Mouse (Mus musculus) midbrain, embryonic 15.5 days (tissue): ENCODE results near the gene Bfsp2. TPM values are rescaled to one million over a fixed set of nuclear protein-coding genes. Genes with fewer than 3 reads are reported as not detected.

Source experiments
- polyA plus RNA-seq: library from polyadenylated mRNA; unstranded; fragments of >200 nt; fragmentation: Nextera tagmentation; extraction: Ambion mirVana; gene quantifications from 2 replicates; pipeline ENCODE4 v1.2.1, GENCODE M21; 2015

Bfsp2 gene
- polyA plus RNA-seq, 1 experiment from 2014 or later = 2.3 TPM

Other genes starting within 250 kb of the Bfsp2 start
- gene Trf, start 250.0 kb downstream of the Bfsp2 start, polyA plus RNA-seq = 35.0 and 39.6 TPM in 2 replicates
- gene 1300017J02Rik, start 175.3 kb downstream of the Bfsp2 start, polyA plus RNA-seq = 0.55 and 1.8 TPM in 2 replicates
- gene Topbp1, start 175.2 kb downstream of the Bfsp2 start, polyA plus RNA-seq = 17.8 and 18.9 TPM in 2 replicates
- 79.1 and 83.7 TPM in 2 replicates for gene Cdv3, start 114.6 kb downstream of the Bfsp2 start, polyA plus RNA-seq